In genomic region chr8:124922490-124923089, GRCm38 (mm10) we compare ENCODE assay signal across 14 mouse cellular contexts. TPM values are rescaled to one million over a fixed set of nuclear protein-coding genes. Genes with fewer than 3 reads are reported as not detected.
DNase-seq lines count a peak whose midpoint lies in the region; ATAC-seq and TF ChIP-seq lines count a peak whose summit lies in the region.
"Had no signal": no experiment of that assay in that cellular context is flagged by ENCODE, and none has a peak within 500 bp of the region (broad histone marks: within the 10 kb centered on the region; RNA-seq: fewer than 3 reads in every experiment).

No protein-coding gene starts in this region.

- H3K4me3 ChIP-seq in heart, embryonic 11.5 days (ENCODE audit: low read depth, low read length), result no peak overlapping the region
- no peak overlapping the region for H3K4me3 ChIP-seq in lung, postnatal 0 days (ENCODE audit: low read depth, low read length)
- no peak overlapping the region for H3K4me3 ChIP-seq in intestine, embryonic 14.5 days (ENCODE audit: low read depth, low read length)
- H3K4me3 ChIP-seq in stomach, embryonic 15.5 days (replicated peaks), result no peak overlapping the region
- H3K4me3 ChIP-seq: kidney, embryonic 15.5 days; limb, embryonic 12.5 days; neural tube, embryonic 15.5 days had no signal

- no peak for ATAC-seq in heart, embryonic 11.5 days (replicated peaks; ENCODE audit: insufficient number of reproducible peaks, low FRiP score, low TSS enrichment)
- no peak for ATAC-seq in lung, postnatal 0 days
- ATAC-seq in intestine, embryonic 14.5 days (replicated peaks; ENCODE audit: low FRiP score, low TSS enrichment, low read depth), result no peak
- no peak for ATAC-seq in stomach, embryonic 15.5 days (ENCODE audit: insufficient read depth, low FRiP score, low read depth)
- no peak for ATAC-seq in frontal cortex, adult (ENCODE audit: low TSS enrichment)
- ATAC-seq: forebrain, postnatal 0 days; midbrain, embryonic 16.5 days had no signal

- H3K4me2 ChIP-seq in heart, embryonic 11.5 days, result no peak overlapping the region
- H3K4me2 ChIP-seq in lung, postnatal 0 days (replicated peaks; ENCODE audit: low read depth, low read length), result peak overlapping the region; percentile 41; the same call in 1 of the 2 replicates
- peak overlapping the region; percentile 2; the same call in 1 of the 2 replicates for H3K4me2 ChIP-seq in intestine, embryonic 14.5 days (ENCODE audit: low read length)
- no peak overlapping the region for H3K4me2 ChIP-seq in stomach, embryonic 15.5 days
- H3K4me2 ChIP-seq: kidney, embryonic 15.5 days; limb, embryonic 12.5 days; neural tube, embryonic 15.5 days had no signal

- no peak overlapping the region for H3K27ac ChIP-seq in heart, embryonic 11.5 days (ENCODE audit: low read depth, low read length)
- no peak overlapping the region for H3K27ac ChIP-seq in lung, postnatal 0 days (ENCODE audit: low read length)
- no peak overlapping the region for H3K27ac ChIP-seq in intestine, embryonic 14.5 days (ENCODE audit: low read depth)
- H3K27ac ChIP-seq in stomach, embryonic 15.5 days, result 0 out of 2 replicates have a peak overlapping the region, but pooled peaks have one; percentile 23
- H3K27ac ChIP-seq: kidney, embryonic 15.5 days; limb, embryonic 12.5 days; neural tube, embryonic 15.5 days had no signal

- WGBS in heart, embryonic 11.5 days (ENCODE audit: insufficient replicate concordance), result 77% methylated on average over 11 of the region's 11 CpGs
- WGBS in lung, postnatal 0 days, result 63% methylated on average over 11 of the region's 11 CpGs
- WGBS in intestine, embryonic 14.5 days, result 67% methylated on average over 11 of the region's 11 CpGs
- 71% methylated on average over 11 of the region's 11 CpGs for WGBS in stomach, embryonic 15.5 days

- no peak for TF ChIP-seq CTCF in lung, postnatal 0 days (IDR thresholded peaks at IDR 0.05)

- no peaks in the 10 kb centered on the region for H3K9me3 ChIP-seq in heart, embryonic 11.5 days (replicated peaks; ENCODE audit: control insufficient read depth, low read length)
- H3K9me3 ChIP-seq in lung, postnatal 0 days (ENCODE audit: low read length), result no peaks in the 10 kb centered on the region
- no peaks in the 10 kb centered on the region for H3K9me3 ChIP-seq in intestine, embryonic 14.5 days (ENCODE audit: control insufficient read depth, low read length)
- no peaks in the 10 kb centered on the region for H3K9me3 ChIP-seq in stomach, embryonic 15.5 days
- H3K9me3 ChIP-seq: kidney, embryonic 15.5 days; limb, embryonic 12.5 days; neural tube, embryonic 15.5 days had no signal

- H3K27me3 ChIP-seq in heart, embryonic 11.5 days (ENCODE audit: control insufficient read depth, insufficient read depth, low read length), result no peaks in the 10 kb centered on the region
- H3K27me3 ChIP-seq in lung, postnatal 0 days (replicated peaks; ENCODE audit: insufficient read depth, low read length), result no peaks in the 10 kb centered on the region
- no peaks in the 10 kb centered on the region for H3K27me3 ChIP-seq in intestine, embryonic 14.5 days (replicated peaks; ENCODE audit: control insufficient read depth, insufficient read depth, low read length)
- H3K27me3 ChIP-seq in stomach, embryonic 15.5 days (replicated peaks), result no peaks in the 10 kb centered on the region
- H3K27me3 ChIP-seq: kidney, embryonic 15.5 days; limb, embryonic 12.5 days; neural tube, embryonic 15.5 days had no signal

- DNase-seq in heart, adult 18-20 months, result peak; percentile 43 to 64
- DNase-seq in lung, postnatal 0 days (ENCODE audit: low spot score), result peak; percentile 25
- no peak for DNase-seq in lung, postnatal 25 days (ENCODE audit: low spot score)
- DNase-seq in intestine, embryonic 14.5 days (ENCODE audit: low spot score), result no peak
- no peak for DNase-seq in urinary bladder, postnatal 4 days (ENCODE audit: low spot score in 2 of 2)
- DNase-seq: cerebellum, adult 11 months; forebrain, postnatal 0 days had no signal

- peaks cover 43% of the 10 kb centered on the region for H3K4me1 ChIP-seq in heart, embryonic 11.5 days (ENCODE audit: control insufficient read depth, insufficient read depth, low read length)
- H3K4me1 ChIP-seq in lung, postnatal 0 days (ENCODE audit: insufficient read depth, low read depth, low read length), result peaks cover 5% of the 10 kb centered on the region
- peaks cover 28% of the 10 kb centered on the region for H3K4me1 ChIP-seq in intestine, embryonic 14.5 days (replicated peaks; ENCODE audit: control insufficient read depth, insufficient read depth, low read length)
- H3K4me1 ChIP-seq in stomach, embryonic 15.5 days, result peaks cover 19% of the 10 kb centered on the region

- TF ChIP-seq EP300 in lung, postnatal 0 days (IDR thresholded peaks at IDR 0.05), result no peak

- no peaks in the 10 kb centered on the region for H3K36me3 ChIP-seq in heart, embryonic 11.5 days (ENCODE audit: control insufficient read depth, insufficient read depth, low read length)
- no peaks in the 10 kb centered on the region for H3K36me3 ChIP-seq in lung, postnatal 0 days (ENCODE audit: insufficient read depth, low read length)
- no peaks in the 10 kb centered on the region for H3K36me3 ChIP-seq in intestine, embryonic 14.5 days (ENCODE audit: control insufficient read depth, insufficient read depth, low read length)
- H3K36me3 ChIP-seq in stomach, embryonic 15.5 days, result no peaks in the 10 kb centered on the region

- no peak overlapping the region for H3K9ac ChIP-seq in heart, embryonic 11.5 days (ENCODE audit: low read depth, low read length)
- no peak overlapping the region for H3K9ac ChIP-seq in lung, postnatal 0 days (replicated peaks; ENCODE audit: low read depth)
- no peak overlapping the region for H3K9ac ChIP-seq in intestine, embryonic 14.5 days (ENCODE audit: low read length)
- no peak overlapping the region for H3K9ac ChIP-seq in stomach, embryonic 15.5 days
- H3K9ac ChIP-seq: forebrain, postnatal 0 days; kidney, embryonic 15.5 days; limb, embryonic 12.5 days; neural tube, embryonic 15.5 days had no signal

RNA-seq across cellular contexts. Expression of gene Sprtn, which starts 24.9 kb away (rescaled TPM):
- 10 to 100 TPM; 10.5 to 12.9 TPM for total RNA-seq in heart, adult 18-20 months (2021)
- polyA plus RNA-seq in heart, embryonic 11.5 days (2014; fragmentation: Nextera tagmentation; extraction: Ambion mirVana), result 7.1 and 8.6 TPM in 2 replicates
- 6.9 TPM in 2 replicates for polyA plus RNA-seq in lung, postnatal 0 days (2015; fragmentation: Nextera tagmentation; extraction: Ambion mirVana)
- 7.9 and 8.8 TPM in 2 replicates for polyA plus RNA-seq in intestine, embryonic 14.5 days (2014; fragmentation: Nextera tagmentation; extraction: Ambion mirVana)
- polyA plus RNA-seq in stomach, embryonic 15.5 days (2015; fragmentation: Nextera tagmentation; extraction: Ambion mirVana), result 9.6 and 9.9 TPM in 2 replicates

RNA-seq across cellular contexts. Expression of gene Exoc8, which starts 25.1 kb away (rescaled TPM):
- total RNA-seq in heart, adult 18-20 months (2021), result 10 to 100 TPM; 18.4 to 18.7 TPM
- 5.4 and 5.9 TPM in 2 replicates for polyA plus RNA-seq in heart, embryonic 11.5 days (2014; fragmentation: Nextera tagmentation; extraction: Ambion mirVana)
- 7.0 and 7.7 TPM in 2 replicates for polyA plus RNA-seq in lung, postnatal 0 days (2015; fragmentation: Nextera tagmentation; extraction: Ambion mirVana)
- 7.5 and 7.7 TPM in 2 replicates for polyA plus RNA-seq in intestine, embryonic 14.5 days (2014; fragmentation: Nextera tagmentation; extraction: Ambion mirVana)
- polyA plus RNA-seq in stomach, embryonic 15.5 days (2015; fragmentation: Nextera tagmentation; extraction: Ambion mirVana), result 8.8 and 8.9 TPM in 2 replicates

RNA-seq across cellular contexts. Expression of gene Egln1, which starts 26.5 kb away (rescaled TPM):
- total RNA-seq in heart, adult 18-20 months (2021), result 100 to 1,000 TPM; 310 to 331 TPM
- 18.5 and 23.2 TPM in 2 replicates for polyA plus RNA-seq in heart, embryonic 11.5 days (2014; fragmentation: Nextera tagmentation; extraction: Ambion mirVana)
- 7.7 and 8.8 TPM in 2 replicates for polyA plus RNA-seq in lung, postnatal 0 days (2015; fragmentation: Nextera tagmentation; extraction: Ambion mirVana)
- polyA plus RNA-seq in intestine, embryonic 14.5 days (2014; fragmentation: Nextera tagmentation; extraction: Ambion mirVana), result 16.8 and 18.7 TPM in 2 replicates
- polyA plus RNA-seq in stomach, embryonic 15.5 days (2015; fragmentation: Nextera tagmentation; extraction: Ambion mirVana), result 14.0 and 15.2 TPM in 2 replicates

RNA-seq across cellular contexts. Expression of gene 2810004N23Rik, which starts 59.7 kb away (rescaled TPM):
- 10 to 100 TPM; 44.3 to 48.5 TPM for total RNA-seq in heart, adult 18-20 months (2021)
- 47.9 and 49.7 TPM in 2 replicates for polyA plus RNA-seq in heart, embryonic 11.5 days (2014; fragmentation: Nextera tagmentation; extraction: Ambion mirVana)
- polyA plus RNA-seq in lung, postnatal 0 days (2015; fragmentation: Nextera tagmentation; extraction: Ambion mirVana), result 18.0 and 18.2 TPM in 2 replicates
- 45.2 and 46.4 TPM in 2 replicates for polyA plus RNA-seq in intestine, embryonic 14.5 days (2014; fragmentation: Nextera tagmentation; extraction: Ambion mirVana)
- polyA plus RNA-seq in stomach, embryonic 15.5 days (2015; fragmentation: Nextera tagmentation; extraction: Ambion mirVana), result 44.9 and 45.3 TPM in 2 replicates

RNA-seq across cellular contexts. Expression of gene Gnpat, which starts 59.8 kb away (rescaled TPM):
- 100 to 1,000 TPM; 177 to 188 TPM for total RNA-seq in heart, adult 18-20 months (2021)
- 95.4 and 113 TPM in 2 replicates for polyA plus RNA-seq in heart, embryonic 11.5 days (2014; fragmentation: Nextera tagmentation; extraction: Ambion mirVana)
- polyA plus RNA-seq in lung, postnatal 0 days (2015; fragmentation: Nextera tagmentation; extraction: Ambion mirVana), result 67.8 and 71.5 TPM in 2 replicates
- 103 and 105 TPM in 2 replicates for polyA plus RNA-seq in intestine, embryonic 14.5 days (2014; fragmentation: Nextera tagmentation; extraction: Ambion mirVana)
- polyA plus RNA-seq in stomach, embryonic 15.5 days (2015; fragmentation: Nextera tagmentation; extraction: Ambion mirVana), result 84.0 and 85.7 TPM in 2 replicates

Comparison
In these comparisons a context has a peak if more than half of its experiments do, and no peak if none do; other contexts are left out.
1. DNase-seq: peak in heart, adult 18-20 months (2 of 2) and lung, postnatal 0 days (single experiment); none in lung, postnatal 25 days (single experiment), intestine, embryonic 14.5 days (single experiment) and urinary bladder, postnatal 4 days (0 of 2).
2. H3K4me2 ChIP-seq: peak in lung, postnatal 0 days (single experiment) and intestine, embryonic 14.5 days (single experiment); none in heart, embryonic 11.5 days (single experiment) and stomach, embryonic 15.5 days (single experiment).